Mouse (Mus musculus): ENCODE data around the gene G6pc2.

- TF ChIP-seq CTCF (IDR thresholded peaks at IDR 0.05; ENCODE audit: insufficient read depth, low read depth, low read length) (no peak), POLR2A (IDR thresholded peaks at IDR 0.05; ENCODE audit: insufficient read depth, low read depth, low read length) (no peak)
Measured at GRCm38 (mm10) chr2:69170395-69171077, 40.3 kb upstream of the G6pc2 start.

Data from olfactory bulb, adult 2 months (tissue).